Mouse (Mus musculus) Patski (cell line): ENCODE measurements around the gene Wnt10b. TPM values are rescaled to one million over a fixed set of nuclear protein-coding genes. Genes with fewer than 3 reads are reported as not detected.
A peak's percentile ranks its signal among the peaks of the same experiment; 100 is the strongest.

Experiments used
- ATAC-seq: fragments of 100-300 bp; one replicate; pipeline ENCODE4 v1.8.0; 2021
- CTCF ChIA-PET: fragments of 350-600 bp; sonication (Branson Sonifier 250); formaldehyde crosslinking; loops from one replicate; lab custom pipeline; 2022; ENCODE audit warnings: inconsistent platforms; lab: Charles Lee
- POLR2A ChIA-PET: fragments of 350-600 bp; sonication (Branson Sonifier 250); formaldehyde crosslinking; loops from one replicate; lab custom pipeline; 2022; ENCODE audit warnings: antibody characterized with exemption, inconsistent platforms; lab: Charles Lee
- DNase-seq: peaks from one replicate; pipeline ENCODE4 v3.0.0-alpha.2; 2011; ENCODE audit warnings: low read depth, low spot score
- H3K27me3 ChIP-seq: fragments of 371-371 bp; one replicate; pipeline ENCODE4 v1.5.1; 2021
- CTCF ChIP-seq: fragments of 100-300 bp; IDR thresholded peaks from one replicate; pipeline ENCODE4 v1.5.1; 2021
- in situ Hi-C: fragments of 300-500 bp; cut with MboI; formaldehyde crosslinking; loops from 3 replicates; pipeline ENCODE4 v1.11.1; 2018; ENCODE audit warnings: low pct_unique_long_range_greater_than_20kb, mixed read lengths
- polyA plus RNA-seq: library from polyadenylated mRNA; unstranded; gene quantifications from one replicate; pipeline ENCODE4 v1.2.3, GENCODE M21; 2021

Wnt10b gene
- polyA plus RNA-seq, 1 experiment from 2014 or later = not detected

DNA sequence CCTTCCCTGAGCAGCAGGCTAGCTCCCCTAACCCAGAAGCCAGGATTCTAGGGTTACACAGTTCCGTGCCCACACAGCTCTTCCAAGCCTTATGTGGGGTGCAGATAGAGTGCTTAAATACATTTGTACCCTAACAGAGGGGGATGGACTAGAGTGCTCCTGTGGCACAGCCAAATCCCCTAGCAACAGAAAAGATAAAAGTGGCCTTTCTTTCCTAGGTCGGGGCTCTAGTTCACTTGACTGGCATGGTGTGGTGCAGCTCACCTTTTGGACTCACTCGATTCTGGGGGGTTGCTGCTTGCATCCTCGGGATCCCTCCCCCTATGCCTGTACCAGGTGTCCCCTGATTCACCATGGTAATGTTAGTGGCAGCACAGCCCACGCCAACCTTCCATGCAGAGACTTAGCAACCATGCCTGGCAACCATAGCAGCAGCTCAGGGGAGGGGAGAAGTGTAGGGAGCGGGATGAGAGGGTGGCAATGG lies 30.7 kb upstream of the Wnt10b start:
- POLR2A ChIA-PET = interaction anchor here (0.6 to 0.7 kb wide), 2 partner anchors 12 to 115 kb away, joined by 3 to 4 read pairs; no protein-coding TSS in a partner anchor
- CTCF ChIA-PET = interaction anchor here (1.0 to 2.3 kb wide), 2 partner anchors 16 to 20 kb away, joined by 3 to 6 read pairs; no protein-coding TSS in a partner anchor
- in situ Hi-C loops = no loop called here
- peaks cover 7% of the 10 kb centered on the region for H3K27me3 ChIP-seq
- DNase-seq (no peak), ATAC-seq (no peak)
- no peak for TF ChIP-seq CTCF

DNA sequence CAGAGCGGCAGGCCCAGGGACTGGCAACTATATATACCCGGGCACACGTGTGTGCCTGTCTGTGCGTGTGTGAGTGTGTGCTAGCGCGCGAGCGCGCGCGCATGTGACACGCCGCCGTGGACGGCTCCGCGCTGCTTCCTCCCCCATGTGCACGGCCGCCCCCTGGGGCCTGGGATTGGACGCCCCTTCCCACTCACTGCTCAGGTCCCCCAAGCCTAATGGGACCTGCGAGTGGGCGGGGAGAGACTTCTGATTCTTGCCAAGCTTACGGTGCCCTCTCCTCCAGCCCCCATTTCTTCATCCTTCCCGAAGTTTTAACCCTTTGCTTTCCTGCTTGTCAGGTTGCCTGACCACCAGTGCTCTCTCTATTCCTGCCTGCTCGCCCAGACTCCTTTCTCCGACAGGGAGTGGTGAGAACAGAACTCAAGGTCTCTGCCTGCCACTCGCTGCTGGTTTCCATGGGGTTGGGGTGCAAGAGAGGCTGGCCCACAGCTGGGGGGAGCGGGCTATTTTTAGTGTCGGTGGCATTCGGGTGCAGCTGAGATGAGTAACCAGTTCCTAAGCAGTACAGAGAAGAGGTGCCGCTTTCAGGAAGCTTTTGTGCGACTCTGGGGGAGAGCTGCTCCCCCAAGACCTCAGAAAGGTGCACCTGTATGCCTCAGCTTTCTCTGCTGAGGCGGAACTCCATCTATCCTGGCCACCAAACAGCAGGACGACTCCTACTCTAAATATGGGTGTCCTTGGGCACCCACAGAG lies 30.1 kb upstream of the Wnt10b start:
- peaks cover 7% of the 10 kb centered on the region for H3K27me3 ChIP-seq
- in situ Hi-C loops = no loop called here
- POLR2A ChIA-PET = interaction anchor here (0.6 kb wide), 1 partner anchor 13 kb away, joined by 4 read pairs; no protein-coding TSS in a partner anchor
- no peak for ATAC-seq
- DNase-seq = no peak
- CTCF ChIA-PET = interaction anchor here (1.0 to 2.3 kb wide), 2 partner anchors 17 to 19 kb away, joined by 3 to 6 read pairs; no protein-coding TSS in a partner anchor
- no peak for TF ChIP-seq CTCF

DNA sequence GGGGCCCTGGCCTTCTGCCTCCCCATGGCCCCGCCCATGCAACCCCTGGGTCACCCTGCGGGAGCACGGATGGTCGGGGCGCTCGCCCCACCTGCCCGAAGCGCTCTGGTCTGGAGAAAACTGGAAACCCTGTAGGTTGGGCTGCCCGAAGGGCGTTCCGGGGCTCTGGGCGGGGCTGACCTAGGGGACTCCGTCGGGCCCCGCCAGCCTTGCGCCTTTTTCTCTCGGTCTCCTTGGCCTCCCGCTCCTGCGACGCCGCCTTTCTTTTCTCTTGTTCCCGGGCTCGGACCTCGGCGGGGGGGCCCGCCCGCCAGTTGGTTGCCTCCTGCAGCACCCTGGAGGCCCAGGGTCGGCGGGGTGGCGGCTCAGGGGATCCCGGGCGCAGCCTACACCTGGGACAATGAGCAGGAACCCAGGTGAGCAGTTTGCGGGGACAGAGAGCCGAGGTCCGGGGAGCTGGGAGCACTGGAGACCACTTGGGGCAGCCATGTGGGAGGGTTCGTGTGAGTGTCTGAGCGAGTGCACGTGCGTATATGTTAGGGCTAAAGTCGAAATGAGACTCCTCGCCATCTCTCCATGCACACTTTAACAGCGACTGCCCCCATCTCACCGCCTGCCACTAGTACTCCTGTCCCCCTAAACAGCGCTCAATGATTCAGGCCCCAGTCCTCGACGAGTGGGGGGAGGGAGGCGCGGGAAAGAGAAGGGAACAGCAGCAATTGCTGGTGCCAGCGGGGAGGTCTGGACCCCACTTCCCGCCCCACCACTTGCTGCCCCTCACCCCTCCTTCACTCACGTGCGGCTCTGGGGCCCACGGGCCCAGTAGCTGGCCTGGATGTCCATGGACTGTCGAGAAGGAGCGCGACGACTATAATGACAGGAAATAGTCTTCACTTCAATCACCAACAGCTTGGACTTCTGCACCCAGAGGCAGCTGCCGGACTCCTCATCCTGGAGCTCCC lies 29.1 kb upstream of the Wnt10b start:
- ChIA-PET POLR2A (no interaction called here), CTCF (interaction anchor here (2.3 kb wide), 1 partner anchor 18 kb away, joined by 6 read pairs; no protein-coding TSS in a partner anchor)
- H3K27me3 ChIP-seq = peaks cover 7% of the 10 kb centered on the region
- TF ChIP-seq CTCF = no peak
- DNase-seq = no peak
- ATAC-seq = no peak
- in situ Hi-C loops = no loop called here

DNA sequence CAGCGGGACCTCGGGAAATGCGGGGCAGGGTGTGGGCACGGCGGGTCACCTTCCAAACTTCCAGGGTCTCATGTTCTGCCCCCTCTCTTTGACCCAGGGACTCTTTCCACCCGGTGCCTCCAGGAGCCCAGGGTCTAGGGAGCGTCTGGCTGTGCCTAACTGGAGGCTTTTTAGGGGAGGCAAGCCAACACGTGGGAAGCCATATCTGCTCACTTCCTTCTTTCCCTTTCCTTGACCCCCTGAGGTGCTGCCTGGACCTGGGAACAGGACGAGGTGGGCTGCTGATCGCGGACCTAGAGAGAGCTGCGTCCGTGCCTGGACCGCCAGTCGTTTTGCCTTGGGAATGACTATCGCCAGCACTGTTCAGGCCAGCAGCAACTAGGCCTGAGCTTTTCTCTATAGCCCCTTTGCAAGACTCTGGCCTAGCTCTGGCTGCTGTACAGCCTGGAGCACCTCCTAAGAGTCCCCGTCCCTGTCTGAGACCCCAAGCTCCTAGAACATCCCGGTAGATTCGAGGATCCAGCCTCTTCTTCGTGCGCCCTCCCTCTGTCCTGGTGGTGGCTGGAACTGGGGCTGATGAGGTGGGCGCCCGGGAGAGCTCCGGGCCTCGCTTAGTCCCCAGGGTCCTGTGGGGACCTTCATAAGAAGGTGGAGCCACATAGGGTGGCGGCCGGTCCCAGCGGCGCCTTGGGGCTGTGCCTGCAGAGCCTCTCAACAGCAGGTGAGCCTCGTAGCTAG lies 28.3 kb upstream of the Wnt10b start:
- ATAC-seq (no peak), DNase-seq (no peak)
- POLR2A ChIA-PET = no interaction called here
- TF ChIP-seq CTCF = no peak
- peaks cover 10% of the 10 kb centered on the region for H3K27me3 ChIP-seq
- CTCF ChIA-PET = no interaction called here
- in situ Hi-C loops = no loop called here

DNA sequence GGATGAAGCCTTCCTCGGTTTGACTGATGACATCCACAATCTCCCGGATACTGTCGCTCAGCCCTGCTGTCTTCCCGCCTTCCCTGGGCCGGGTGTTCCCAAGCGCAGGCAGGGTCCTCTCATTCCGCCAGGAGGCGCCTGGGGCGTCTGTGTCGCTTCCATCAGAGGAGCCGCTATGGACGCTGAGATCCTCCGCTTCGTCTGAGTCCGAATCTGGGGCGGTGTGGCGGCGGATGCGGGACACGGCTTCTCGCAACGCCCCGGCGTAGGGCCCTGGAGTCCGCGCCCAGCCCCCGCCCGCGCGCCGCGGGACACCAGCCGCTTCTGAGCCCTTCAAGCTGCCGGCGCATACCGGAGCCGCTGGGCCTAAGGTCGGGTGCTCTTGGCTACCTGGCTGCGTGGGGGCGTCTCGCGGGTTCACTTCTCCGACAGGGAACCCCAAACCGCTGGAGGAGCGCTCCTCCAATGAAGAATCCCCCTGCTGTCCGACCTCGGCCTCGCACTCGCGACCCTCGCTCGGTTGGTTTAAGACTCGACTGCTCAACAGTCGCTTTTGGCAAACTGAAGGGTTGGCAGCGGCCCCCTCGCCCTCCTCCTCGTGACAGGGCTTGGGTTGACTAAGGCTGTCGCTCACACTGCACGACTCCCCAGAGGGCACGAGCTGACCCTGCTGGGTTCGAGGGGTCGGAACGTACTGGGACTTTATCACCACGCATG lies 27.5 kb upstream of the Wnt10b start:
- DNase-seq = no peak
- no peak for TF ChIP-seq CTCF
- ChIA-PET POLR2A (no interaction called here), CTCF (no interaction called here)
- in situ Hi-C loops = no loop called here
- no peak for ATAC-seq
- peaks cover 12% of the 10 kb centered on the region for H3K27me3 ChIP-seq

DNA sequence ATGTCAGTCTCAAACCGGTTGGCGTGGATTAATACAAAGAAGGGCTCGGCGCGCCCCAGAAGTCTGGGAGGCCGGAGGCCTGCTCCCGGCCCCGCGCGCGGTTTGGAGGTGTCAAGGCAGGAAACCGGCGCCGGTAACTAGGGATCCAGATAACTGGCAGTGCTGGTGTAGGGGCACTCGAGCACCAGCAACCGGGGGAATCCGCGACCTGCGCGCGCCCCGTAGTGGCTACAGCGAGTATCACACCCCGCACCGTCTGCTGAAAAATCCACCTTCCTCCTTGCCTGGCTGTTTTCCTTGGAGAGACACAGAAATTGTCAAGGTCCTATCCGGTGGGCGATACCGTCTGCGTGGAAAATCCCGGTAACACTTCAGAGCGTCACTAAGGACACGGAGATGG lies 26.1 kb upstream of the Wnt10b start:
- DNase-seq (no peak), ATAC-seq (peak; percentile 33)
- peaks cover 12% of the 10 kb centered on the region for H3K27me3 ChIP-seq
- in situ Hi-C loops = no loop called here
- no peak for TF ChIP-seq CTCF
- ChIA-PET CTCF (interaction anchor here (0.7 kb wide), 1 partner anchor 11 kb away, joined by 3 read pairs; no protein-coding TSS in a partner anchor), POLR2A (no interaction called here)

DNA sequence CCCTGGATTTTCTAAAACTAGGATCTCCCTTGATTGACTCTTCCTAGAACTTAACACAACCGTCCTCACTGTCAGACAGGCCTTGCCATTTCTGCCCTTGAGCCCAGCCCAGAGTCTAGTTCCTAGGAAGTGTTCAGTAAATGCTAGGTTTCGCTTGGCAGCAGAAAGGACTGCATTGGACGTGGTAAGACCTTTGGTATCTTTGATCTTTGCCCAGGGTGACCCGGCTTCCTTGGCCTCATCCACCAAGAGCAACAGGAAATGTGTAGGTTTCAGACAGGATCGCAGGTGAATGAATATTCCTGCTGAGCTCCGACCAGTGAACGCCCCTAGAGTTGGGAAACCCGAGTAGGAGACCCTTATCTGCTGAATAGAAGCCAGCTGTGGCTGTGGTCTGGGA lies 25.0 kb upstream of the Wnt10b start:
- in situ Hi-C loops = no loop called here
- POLR2A ChIA-PET = no interaction called here
- CTCF ChIA-PET = interaction anchor here (1.5 kb wide), 1 partner anchor 9 kb away, joined by 4 read pairs; no protein-coding TSS in a partner anchor
- ATAC-seq (no peak), DNase-seq (no peak)
- TF ChIP-seq CTCF = no peak
- peaks cover 16% of the 10 kb centered on the region for H3K27me3 ChIP-seq

DNA sequence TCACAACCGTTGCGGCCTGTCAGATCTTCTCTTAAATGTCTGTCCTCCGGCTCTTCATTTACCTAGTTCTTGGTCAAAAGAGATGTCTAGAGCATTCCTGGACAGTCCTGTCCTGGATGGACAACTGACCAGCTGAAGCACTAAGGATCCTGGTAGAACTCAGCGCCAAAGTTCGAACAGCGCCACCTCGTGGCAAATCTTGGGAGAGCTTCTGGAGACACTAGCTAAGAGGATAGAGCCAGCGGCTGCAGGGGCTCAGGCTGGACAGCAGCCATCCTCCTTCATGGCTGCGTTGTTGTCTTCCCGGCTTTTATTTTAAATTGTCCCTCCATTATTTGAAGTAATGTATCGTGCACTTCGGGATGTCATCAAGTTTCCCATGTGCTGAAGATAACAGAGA lies 21.4 kb upstream of the Wnt10b start:
- in situ Hi-C loops = loop anchor here (5.0 kb wide), 1 partner anchor 227 kb away; the partner anchor contains the start of genes 4930415O20Rik and Ccnt1
- no peak for TF ChIP-seq CTCF
- ChIA-PET CTCF (interaction anchor here (0.7 to 2.3 kb wide), 7 partner anchors 10 to 139 kb away, joined by 3 to 9 read pairs (median 4); partner anchors contain the start of gene Wnt1), POLR2A (no interaction called here)
- DNase-seq (peak; percentile 17), ATAC-seq (no peak)
- H3K27me3 ChIP-seq = peaks cover 17% of the 10 kb centered on the region

DNA sequence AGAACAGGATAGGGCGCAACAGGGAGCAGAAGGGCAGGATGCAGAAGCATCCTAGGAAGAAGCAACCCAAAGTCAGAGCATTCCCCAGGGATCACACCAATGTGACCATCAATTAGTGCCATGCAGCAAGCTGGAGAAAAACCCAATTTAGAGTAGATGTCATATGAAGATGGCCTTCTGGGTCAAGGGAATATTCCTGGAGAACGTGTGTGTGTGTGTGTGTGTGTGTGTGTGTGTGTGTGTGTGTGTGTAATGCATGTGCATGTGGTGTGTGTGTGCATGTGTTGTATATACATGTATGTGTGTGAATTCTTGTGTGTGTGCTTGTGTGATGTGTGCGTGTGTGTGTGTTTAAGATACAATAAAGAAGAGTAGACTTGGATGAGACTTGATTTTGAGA lies 21.0 kb upstream of the Wnt10b start:
- ATAC-seq (no peak), DNase-seq (no peak)
- CTCF ChIA-PET = interaction anchor here (1.1 to 2.3 kb wide), 4 partner anchors 9 to 85 kb away, joined by 4 to 9 read pairs (median 6); partner anchors contain the start of gene Wnt1
- in situ Hi-C loops = loop anchor here (5.0 kb wide), 1 partner anchor 227 kb away; the partner anchor contains the start of genes 4930415O20Rik and Ccnt1
- peaks cover 17% of the 10 kb centered on the region for H3K27me3 ChIP-seq
- TF ChIP-seq CTCF = no peak
- POLR2A ChIA-PET = no interaction called here
